Mouse (Mus musculus) E14TG2a.4 (cell line): ENCODE data around the gene Pkn3.

Source experiments
- CTCF ChIP-seq: conservative IDR thresholded peaks from 2 replicates; pipeline ENCODE4 v1.5.1; 2014; ENCODE audit warnings: low read length
- NANOG ChIP-seq: IDR thresholded peaks from 2 replicates; pipeline ENCODE4 v1.6.1; 2014; ENCODE audit warnings: borderline replicate concordance, low read length, mixed read lengths
- POU5F1 ChIP-seq: IDR thresholded peaks from 2 replicates; pipeline ENCODE4 v1.6.1; 2014; ENCODE audit warnings: low read length, borderline replicate concordance

GRCm38 (mm10) chr2:30119641-30120051 lies 42.2 kb downstream of the Pkn3 start:
- no peak for TF ChIP-seq CTCF
- no peak for TF ChIP-seq NANOG
- peak; percentile 61; the same call in 1 of the 2 replicates for TF ChIP-seq POU5F1
